Mouse (Mus musculus) megakaryocyte, embryonic 14.5 days (primary cell): Measurements from ENCODE around the gene Rnls.

Source experiments
- FLI1 ChIP-seq: IDR thresholded peaks from 2 replicates; pipeline ENCODE4 v1.6.1; 2012; ENCODE audit warnings: low read length, inconsistent platforms, mixed read lengths
- GATA1 ChIP-seq: IDR thresholded peaks from 3 replicates; pipeline ENCODE4 v1.6.1; 2012; ENCODE audit warnings: mixed read lengths, low read length, inconsistent platforms, borderline replicate concordance

DNA sequence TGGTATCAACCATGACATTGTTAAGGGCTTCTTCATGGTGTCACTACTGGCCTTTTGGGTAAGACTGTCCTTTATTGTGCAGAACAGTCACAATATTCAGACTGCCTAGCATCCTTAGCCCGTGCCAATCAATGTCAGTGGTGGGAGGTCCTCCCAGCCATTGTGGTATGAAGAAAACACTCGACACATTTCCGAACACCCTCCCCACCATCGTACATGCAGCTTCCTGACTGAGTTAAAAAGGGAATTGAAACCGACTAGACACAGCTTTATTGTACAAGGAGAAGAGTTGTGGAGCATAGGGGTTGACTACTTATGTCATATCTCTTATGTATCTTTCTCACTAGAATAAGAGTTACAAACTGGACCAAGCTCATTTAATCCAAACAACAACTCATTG, 272.1 kb downstream of the Rnls start:
- no peak for TF ChIP-seq GATA1
- TF ChIP-seq FLI1, result no peak
